Mouse (Mus musculus) C2C12 (cell line): ENCODE measurements around the gene Hoxd13.

ENCODE experiments used
- CEBPB ChIP-seq: IDR thresholded peaks from one replicate; pipeline ENCODE4 v1.6.1; 2011; ENCODE audit warnings: low read depth, mild to moderate bottlenecking, control low read depth, moderate library complexity
- CTCF ChIP-seq: IDR thresholded peaks from one replicate; pipeline ENCODE4 v1.5.1; 2011; ENCODE audit not compliant: control insufficient read depth, insufficient read depth, insufficient read length
- FOSL1 ChIP-seq: IDR thresholded peaks from one replicate; pipeline ENCODE4 v1.8.0; 2011; ENCODE audit warnings: mild to moderate bottlenecking, low read length; ENCODE audit not compliant: poor library complexity, insufficient read depth, severe bottlenecking
- MAX ChIP-seq: IDR thresholded peaks from one replicate; pipeline ENCODE4 v1.6.1; 2011; ENCODE audit warnings: mild to moderate bottlenecking, control low read depth
- MYOD1 ChIP-seq: IDR thresholded peaks from one replicate; pipeline ENCODE4 v1.6.1; 2011; ENCODE audit warnings: low read depth; ENCODE audit not compliant: control insufficient read depth, insufficient read length
- MYOG ChIP-seq: IDR thresholded peaks from one replicate; pipeline ENCODE4 v1.6.1; 2011; ENCODE audit not compliant: control insufficient read depth, insufficient read length; ENCODE audit errors: extremely low read depth

DNA sequence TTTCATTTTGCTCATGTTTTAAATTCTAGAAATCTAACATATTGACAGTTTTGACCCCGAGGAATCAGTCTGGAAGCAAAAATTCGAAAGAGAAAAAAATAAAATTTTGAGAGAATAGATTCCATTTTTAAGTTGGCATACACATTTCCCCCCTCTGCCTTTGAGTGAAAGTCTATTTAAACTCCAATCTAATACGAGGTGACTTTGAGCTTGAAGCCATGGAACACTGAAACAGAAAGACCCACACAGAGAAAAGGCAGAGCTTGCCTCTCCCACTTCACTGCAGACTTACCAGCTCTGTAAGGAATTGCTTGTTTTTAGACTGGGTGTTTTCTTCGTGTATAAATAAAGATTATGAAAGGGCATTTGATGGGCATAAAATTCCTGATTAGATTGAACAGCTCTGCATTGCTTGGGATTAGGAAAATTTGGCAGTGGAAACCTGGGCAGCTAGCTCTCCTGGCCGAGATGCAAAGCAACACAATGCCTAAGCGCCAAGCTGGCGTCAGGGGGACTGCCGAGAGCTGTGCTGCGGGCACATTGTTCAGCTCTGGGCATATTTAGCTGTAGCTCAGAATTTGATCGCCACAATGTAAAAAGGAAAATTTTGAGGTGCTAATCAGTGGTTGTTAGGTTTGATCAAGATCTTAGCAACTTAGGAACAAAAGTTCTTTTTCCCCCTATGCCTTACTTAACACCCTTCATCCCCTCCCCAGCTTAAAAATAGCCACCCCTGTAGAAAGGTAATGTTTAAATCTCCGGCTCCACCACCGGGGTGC lies 20.9 kb downstream of the Hoxd13 start:
- TF ChIP-seq FOSL1 (no peak), CTCF (no peak), CEBPB (no peak), MYOG (no peak), MAX (no peak), MYOD1 (no peak)
